Mouse (Mus musculus): ENCODE data around the gene Acvrl1.
"Not testable (repeated sequence)": the region's sequence is repeated elsewhere in the genome, so short reads cannot be mapped to it uniquely, and the experiment has no call there.

Acvrl1 gene

DNA sequence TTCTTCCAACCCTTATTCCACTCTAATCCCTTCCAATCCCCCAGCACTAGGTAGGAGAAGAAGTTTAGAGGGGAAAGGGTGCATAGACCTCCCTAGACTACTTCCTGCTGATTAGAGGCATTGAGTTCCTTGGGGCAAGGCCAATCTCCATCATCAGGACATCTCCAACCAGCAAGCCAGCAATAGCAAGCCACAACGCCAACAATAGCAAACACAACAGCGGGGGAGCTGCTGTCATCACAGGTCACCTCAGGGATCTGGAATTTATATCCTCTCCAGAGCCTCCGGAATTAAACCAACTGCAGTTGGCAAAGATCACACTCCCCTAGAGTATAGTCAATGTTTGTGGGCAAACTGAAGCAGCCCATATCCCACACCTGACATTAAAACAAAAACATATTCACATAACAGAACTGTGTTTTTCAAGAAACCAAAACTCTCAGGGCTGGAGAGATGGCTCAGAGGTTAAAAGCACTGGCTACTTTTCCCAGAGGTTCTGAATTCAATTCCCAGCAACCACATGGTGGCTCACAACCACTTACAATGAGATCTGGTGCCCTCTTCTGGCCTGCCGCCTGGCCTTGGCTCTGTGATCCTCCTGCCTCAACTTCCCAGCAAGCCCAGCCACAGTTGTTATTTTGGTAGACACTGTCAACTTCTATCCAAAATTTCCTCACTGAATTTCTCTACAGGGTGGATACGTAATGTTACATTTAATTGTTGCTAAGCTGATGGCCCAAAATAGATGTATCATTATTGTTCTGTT lies 20.2 kb upstream of the Acvrl1 start:
- no peak for DNase-seq (ENCODE audit: low spot score)

- no peak for DNase-seq (ENCODE audit: low spot score)
Observed at GRCm38 (mm10) chr15:101113176-101113575, 15.1 kb upstream of the Acvrl1 start.

DNA sequence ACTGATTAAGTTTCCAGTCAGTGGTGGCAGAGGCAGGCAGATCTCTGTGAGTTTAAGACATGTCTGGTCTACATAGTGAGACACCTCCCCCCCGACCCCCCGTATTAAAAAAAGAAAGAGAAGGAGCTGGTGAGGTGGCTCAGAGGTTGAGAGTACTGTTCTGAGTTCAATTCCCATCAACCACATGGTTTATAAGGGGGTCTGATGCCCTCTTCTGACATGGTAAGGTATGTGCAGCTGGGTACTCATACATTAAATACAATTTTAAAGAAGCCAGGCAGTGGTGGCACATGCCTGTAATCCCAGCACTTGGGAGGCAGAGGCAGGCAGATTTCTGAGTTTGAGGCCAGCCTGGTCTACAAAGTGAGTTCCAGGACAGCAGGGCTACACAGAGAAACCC lies 14.5 kb upstream of the Acvrl1 start:
- not testable (repeated sequence) for DNase-seq (ENCODE audit: low spot score)

DNA sequence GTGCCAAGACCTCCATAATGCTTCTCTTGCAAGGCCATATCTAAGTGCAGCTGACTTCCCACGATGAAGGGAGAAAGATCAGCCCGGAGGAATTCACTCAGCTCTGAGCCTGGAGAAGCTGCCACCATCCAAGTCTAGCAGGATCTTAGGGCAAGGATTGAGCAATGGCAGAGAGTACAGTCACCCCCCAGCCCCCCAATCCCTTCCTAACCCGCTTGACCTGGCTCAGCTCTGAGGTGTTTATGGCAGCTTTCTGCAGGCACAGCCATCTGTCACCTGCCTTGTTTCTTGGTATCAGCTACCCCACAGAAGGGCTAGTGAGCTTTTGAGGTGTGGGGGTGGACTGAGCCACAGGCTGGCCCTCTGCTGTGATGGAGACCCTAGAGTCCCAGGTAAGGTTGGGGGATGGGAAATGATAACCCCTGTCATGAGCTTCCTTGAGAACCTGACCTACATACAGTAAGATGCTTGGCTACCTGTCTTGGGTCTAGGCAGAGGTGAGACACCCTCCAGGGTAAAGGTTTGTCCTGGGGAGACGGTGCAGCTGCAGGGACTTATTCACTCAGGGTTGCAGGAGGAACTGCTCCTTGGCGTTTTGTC lies 12.7 kb upstream of the Acvrl1 start, which contains the start of gene Ankrd33:
Ankrd33 (plus strand) TSS at position 245 of the 600 bp plus-strand sequence.
- DNase-seq (ENCODE audit: low spot score): no peak

DNA sequence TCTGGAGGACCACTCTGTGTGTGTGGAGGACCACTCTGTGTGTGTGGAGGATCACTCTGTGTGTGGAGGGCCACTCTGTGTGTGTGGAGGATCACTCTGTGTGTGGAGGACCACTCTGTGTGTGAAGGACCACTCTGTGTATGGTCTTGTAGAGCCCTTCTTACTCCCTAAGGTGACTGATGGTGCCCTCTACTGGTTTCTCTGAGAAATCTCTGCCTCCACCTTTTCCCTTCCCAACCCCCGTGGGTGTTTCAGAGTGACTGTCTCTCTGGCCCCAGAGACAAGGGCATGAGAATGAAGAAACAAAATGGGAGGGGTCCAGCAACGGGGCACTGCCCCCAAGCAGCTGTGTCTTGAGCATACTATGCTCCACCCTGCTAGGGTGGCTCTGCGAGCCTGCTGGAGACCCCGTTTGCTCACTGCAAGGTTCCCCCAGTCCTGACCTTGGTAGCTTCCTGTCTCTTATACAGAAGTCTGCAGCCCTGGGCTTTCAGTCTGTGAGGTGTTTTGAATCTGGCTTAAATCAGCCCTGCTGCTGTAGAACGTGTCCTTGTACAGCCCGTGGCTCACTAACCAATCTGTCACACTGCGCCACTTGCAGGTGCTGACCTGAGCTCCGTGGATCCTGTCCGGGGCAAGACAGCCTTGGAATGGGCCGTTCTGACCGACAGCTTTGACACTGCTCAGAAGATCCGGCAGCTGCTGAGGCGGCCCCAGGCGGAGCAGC lies 9.8 kb upstream of the Acvrl1 start:
- DNase-seq (ENCODE audit: low spot score): no peak

DNA sequence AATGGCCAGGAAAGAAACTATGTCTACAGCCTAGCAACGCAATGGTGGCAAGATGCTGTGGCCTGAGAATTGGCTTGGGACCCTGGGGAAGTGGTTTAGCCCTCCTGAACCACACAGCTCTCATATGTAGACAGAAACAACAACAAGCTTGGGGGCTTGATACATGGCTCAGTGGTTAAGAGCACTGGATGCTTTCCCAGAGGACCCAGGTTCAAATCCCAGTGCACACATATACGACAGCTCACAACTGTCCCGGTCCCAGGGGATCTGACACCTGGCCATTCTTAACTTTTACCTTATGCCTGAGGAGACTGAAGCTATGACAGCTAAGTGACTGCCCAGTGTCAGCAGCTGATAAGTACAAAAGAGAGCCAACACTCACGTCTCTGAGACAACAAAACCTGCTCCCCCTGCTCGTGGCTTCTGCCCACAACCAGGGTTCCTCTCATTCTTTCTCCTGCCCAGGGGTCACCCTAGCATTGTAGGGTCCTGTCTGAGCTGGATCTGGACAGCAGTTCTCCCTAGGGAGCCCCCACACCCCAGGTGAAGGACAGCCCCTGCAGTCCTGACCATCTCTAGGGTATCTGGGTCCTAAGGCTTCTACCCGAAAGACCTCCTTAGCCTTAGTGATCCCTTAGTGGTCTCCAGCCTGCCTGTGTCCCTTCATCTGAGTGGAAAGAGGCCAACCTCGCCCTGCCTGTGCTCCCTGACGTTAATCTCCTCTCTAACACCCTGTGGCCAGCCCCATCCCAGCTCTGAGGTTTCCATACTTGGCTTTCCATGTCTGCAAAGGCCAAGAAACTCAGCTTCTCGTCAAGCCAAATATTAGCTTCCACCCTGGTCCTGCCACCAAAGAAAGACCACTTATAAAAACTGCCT lies 6.7 kb upstream of the Acvrl1 start:
- no peak for DNase-seq (ENCODE audit: low spot score)

DNA sequence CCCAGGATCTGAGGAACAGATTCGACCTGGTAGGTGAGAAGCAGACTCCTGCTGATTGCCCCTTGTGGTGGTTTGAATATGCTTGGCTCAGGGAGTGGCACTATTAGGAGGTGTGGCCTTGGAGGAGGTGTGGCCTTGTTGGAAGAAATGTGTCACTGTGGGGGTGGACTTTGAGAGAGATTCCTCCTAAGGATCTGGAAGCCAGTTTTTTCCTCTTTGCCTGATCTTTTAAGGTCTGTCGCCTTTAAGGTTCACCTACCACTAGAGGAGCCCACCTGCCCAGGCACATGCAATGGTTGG lies 6.1 kb upstream of the Acvrl1 start:
- no peak for DNase-seq (ENCODE audit: low spot score)

DNA sequence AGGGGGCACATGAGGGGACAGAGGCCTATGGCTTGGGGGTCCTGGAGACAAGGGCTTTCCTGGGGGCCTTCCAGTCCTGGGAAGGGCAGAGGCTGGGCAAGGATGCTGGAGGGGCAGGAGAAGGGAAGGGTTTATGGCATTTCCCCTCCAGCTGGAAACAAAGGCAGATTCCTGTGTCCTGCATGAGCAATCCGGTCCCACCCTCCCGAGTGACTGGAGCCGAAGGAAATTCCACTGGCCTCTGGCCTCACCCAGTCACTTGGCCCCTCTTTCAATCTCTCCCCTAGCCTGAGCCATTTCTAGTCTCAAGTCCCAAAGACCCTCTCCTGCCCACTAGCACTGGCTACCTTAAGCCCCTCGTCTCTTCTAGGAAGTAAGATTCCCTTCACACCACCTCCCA lies 5.1 kb upstream of the Acvrl1 start:
- DNase-seq (ENCODE audit: low spot score): no peak

DNA sequence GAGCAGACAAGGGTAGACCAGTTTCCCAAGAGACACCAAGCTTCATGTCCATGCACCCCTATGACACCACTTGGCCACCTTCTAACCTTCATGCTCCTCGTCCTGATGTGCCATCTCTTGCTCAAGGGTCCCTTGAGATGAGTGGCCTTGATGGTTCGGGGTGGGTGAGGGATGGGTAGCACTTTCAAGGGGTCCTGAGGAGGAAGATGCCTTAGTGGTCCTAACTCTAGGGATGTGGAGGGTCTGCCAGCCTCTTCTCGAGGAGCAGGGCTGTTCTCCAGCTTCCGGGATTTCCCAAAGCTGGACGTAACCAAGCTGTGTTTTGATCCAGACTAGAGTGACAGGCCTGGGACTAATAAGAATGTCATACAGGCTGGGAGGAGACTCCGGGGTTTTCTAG lies 2.8 kb upstream of the Acvrl1 start:
- DNase-seq (ENCODE audit: low spot score): no peak

DNA sequence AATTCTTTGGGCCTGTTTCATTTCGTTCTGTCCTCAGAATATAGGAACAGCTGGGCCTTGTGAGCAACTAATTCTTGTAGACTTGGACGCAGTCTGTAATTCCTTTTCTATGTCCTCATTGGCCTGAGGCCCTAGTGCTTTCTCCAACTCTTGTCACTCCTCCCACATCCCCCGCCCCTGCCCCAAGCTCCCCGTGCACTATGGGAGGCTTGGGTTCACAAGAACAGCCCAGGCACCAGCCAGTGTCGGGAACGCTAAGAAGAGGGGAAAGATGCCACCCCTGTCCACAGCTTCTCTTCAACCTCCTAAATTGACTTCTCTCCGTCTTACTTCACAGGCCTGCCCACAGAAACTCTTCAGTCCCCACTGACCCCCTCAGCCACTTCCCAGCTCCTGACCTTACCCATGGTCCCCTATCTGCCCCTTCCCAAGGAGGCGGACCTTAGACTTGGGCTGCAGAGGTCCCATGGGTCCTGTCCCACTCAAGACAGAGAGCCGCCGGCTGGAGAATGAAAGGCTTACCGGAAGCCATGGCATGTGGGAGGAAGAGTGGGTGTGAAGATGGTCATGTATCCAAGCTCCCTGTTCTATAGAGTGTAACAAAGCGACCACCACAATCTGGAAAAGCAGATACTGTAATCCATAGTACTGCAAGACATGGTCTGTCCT lies 1.3 kb upstream of the Acvrl1 start:
- DNase-seq (ENCODE audit: low spot score): no peak

DNA sequence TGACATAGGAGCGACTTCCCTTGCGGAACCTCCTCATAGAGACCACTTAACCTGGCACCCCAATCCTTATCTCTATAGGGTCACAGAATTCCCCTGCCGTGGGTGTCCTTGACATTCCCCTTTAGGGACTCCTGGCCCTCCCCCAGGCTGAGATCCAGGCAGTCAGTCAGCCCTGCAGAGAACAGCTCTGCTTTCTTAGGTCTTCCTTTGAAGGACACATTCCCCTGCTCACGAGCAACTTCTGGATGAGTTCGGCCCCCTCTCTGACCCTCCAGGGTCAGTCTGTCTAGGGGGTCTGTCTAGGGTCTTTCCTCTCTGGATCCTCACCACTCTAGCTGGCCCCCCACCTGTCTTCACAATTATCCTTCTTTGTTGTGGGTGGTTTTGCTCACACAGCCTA lies 1.1 kb downstream of the Acvrl1 start:
- DNase-seq (ENCODE audit: low spot score): no peak

GRCm38 (mm10) chr15:101131498-101131897 lies 3.2 kb downstream of the Acvrl1 start:
- DNase-seq (ENCODE audit: low spot score): no peak

DNA sequence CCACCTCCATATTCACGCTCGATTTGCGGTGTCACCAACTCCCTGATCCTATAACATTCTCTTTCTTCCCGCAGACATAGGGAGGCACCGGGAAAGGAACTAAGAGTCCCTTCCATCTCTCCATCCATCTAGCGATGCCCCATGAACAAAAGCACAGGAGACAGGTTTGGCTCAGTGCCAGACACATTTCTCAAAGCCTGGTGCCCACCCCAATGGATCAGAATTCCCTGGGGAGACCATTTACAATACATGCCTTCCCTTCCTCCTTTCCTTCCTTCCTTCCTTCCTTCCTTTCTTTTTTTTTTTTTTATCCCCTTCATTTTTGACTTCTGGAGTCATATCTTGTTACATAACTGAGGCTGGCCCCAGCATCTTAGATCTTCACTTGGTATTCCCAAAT lies 3.7 kb downstream of the Acvrl1 start:
- no peak for DNase-seq (ENCODE audit: low spot score)

GRCm38 (mm10) chr15:101132761-101133160 lies 4.4 kb downstream of the Acvrl1 start:
- DNase-seq (ENCODE audit: low spot score): no peak

GRCm38 (mm10) chr15:101133993-101134704 lies 5.8 kb downstream of the Acvrl1 start:
- DNase-seq (ENCODE audit: low spot score): no peak

- no peak for DNase-seq (ENCODE audit: low spot score)
Observed at GRCm38 (mm10) chr15:101135405-101135804, 7.1 kb downstream of the Acvrl1 start.

DNA sequence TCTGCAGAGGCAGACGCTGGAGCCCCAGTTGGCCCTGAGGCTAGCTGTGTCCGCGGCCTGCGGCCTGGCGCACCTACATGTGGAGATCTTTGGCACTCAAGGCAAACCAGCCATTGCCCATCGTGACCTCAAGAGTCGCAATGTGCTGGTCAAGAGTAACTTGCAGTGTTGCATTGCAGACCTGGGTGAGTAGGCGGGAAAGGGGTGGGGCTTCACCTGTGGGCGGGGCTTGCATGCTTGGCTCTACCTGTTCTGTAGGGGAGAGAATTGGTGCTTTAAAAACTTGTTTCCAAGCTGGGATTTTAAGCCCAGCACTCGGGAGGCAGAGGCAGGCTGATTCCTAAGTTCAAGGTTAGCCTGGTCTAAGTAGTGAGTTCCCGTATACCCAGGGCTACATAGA lies 9.1 kb downstream of the Acvrl1 start:
- DNase-seq (ENCODE audit: low spot score): no peak

DNA sequence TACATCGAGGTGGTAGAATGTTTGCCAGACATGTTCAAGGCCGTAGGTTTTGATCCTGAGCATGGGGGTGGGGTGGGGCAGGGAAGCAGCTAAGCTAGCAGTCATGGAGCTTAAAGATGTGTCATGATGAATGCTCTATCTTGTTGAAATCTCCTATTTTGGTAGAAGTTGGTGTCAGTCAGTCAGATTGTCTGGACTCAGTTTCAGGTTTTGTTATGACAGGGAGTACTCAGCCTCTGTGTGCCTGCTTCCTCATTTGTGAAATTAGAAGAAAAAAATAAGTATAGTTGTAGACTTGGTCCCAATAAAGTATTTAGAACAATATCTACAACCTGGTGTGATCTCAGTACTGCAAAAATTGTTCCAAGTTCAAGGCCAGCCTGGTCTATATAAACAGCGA lies 10.4 kb downstream of the Acvrl1 start:
- no peak for DNase-seq (ENCODE audit: low spot score)

DNA sequence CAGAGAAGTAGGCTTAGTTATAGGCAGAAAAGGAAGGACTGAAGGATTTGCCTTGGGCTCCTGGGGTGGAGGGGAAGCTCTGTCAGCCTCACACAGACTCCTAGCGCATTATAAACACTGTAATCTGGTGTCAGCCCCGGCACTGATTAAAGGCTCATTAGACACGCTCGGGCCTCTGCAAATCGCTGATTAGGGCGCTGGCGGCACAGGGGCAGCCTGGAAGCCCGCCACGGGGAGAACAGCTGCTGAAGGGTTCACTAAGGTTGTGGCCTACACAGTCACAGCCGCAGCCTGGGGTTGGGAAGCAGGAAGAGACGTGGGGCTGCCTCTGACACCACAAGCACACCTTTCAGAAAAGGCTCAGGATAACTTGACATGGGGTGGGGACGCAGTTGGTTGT lies 11.6 kb downstream of the Acvrl1 start:
- no peak for DNase-seq (ENCODE audit: low spot score)

DNA sequence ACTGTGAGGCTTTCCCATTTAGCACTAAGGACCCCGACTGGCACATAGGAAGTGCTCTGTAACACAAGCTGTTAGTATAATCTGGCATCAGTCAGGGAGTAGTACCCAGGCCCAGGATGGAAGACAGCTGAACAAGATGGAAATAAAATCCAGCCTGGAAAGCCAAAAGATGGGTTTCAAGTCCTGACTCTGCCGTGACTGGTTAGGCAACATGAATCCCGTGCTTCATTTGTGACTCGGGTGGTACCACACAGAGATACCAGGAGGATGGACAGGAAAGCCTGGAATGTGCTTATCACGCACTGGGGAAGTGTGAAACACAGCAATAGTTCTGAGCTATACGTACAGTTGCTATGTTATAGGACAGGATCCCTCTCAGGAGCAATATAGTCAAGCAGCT lies 12.3 kb downstream of the Acvrl1 start:
- no peak for DNase-seq (ENCODE audit: low spot score)

DNA sequence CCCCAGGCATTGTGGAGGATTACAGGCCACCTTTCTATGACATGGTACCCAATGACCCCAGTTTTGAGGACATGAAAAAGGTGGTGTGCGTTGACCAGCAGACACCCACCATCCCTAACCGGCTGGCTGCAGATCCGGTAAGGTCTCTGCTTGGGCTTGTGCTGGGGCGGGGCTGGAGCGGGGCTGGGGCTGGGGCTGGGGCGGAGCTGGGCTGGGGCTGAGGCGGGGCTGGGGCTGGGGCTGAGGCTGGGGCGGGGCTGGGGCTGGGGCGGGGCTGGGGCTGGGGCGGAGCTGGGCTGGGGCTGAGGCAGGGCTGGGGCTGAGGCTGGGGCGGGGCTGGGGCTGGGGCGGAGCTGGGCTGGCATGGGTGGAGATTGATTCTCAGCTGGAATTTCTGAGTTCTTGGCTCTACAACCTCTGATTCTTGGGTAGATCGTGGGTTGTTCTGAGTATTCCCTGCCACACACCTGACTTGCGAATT lies 12.8 kb downstream of the Acvrl1 start:
- DNase-seq (ENCODE audit: low spot score): no peak

Measured in urinary bladder, postnatal 10 days (tissue).